Mouse (Mus musculus) bone marrow macrophage, adult 2 months (primary cell): Measurements from ENCODE around the gene Wdr54.

Source experiments
- CTCF ChIP-seq: IDR thresholded peaks from 2 replicates; pipeline ENCODE4 v1.5.1; 2012; ENCODE audit warnings: low read depth, mild to moderate bottlenecking, low read length, moderate library complexity
- POLR2A ChIP-seq: IDR thresholded peaks from 2 replicates; pipeline ENCODE4 v1.6.1; 2012; ENCODE audit warnings: mild to moderate bottlenecking, low read depth, low read length, borderline replicate concordance

GRCm38 (mm10) chr6:83138056-83138455 is 18.1 kb downstream of the Wdr54 start:
- TF ChIP-seq POLR2A, result no peak
- TF ChIP-seq CTCF, result no peak
